Mouse (Mus musculus) neural tube, embryonic 12.5 days (tissue): Measurements from ENCODE around the gene Spcs2. TPM values are rescaled to one million over a fixed set of nuclear protein-coding genes. Genes with fewer than 3 reads are reported as not detected.
"Not testable (repeated sequence)": the region's sequence is repeated elsewhere in the genome, so short reads cannot be mapped to it uniquely, and the experiment has no call there.

ENCODE experiments used
- ATAC-seq: fragments of 200-750 bp; cut with Nextera tagmentation; 2 replicates; pipeline ENCODE4 v1.8.0; 2017; ENCODE audit warnings: low read depth, mild to moderate bottlenecking, moderate TSS enrichment, moderate library complexity; ENCODE audit not compliant: low FRiP score
- H3K27ac ChIP-seq: fragments of 300-500 bp; sonication (generic); 2 replicates; pipeline ENCODE4 v1.5.1; 2016
- H3K27me3 ChIP-seq: fragments of 300-500 bp; sonication (generic); replicated peaks from 2 replicates; pipeline ENCODE4 v1.6.1; 2016; ENCODE audit warnings: mild to moderate bottlenecking
- H3K36me3 ChIP-seq: fragments of 300-500 bp; sonication (generic); 2 replicates; pipeline ENCODE4 v1.6.1; 2016; ENCODE audit warnings: mild to moderate bottlenecking
- H3K4me1 ChIP-seq: fragments of 300-500 bp; sonication (generic); 2 replicates; pipeline ENCODE4 v1.6.1; 2016
- H3K4me2 ChIP-seq: fragments of 300-500 bp; sonication (generic); replicated peaks from 2 replicates; pipeline ENCODE4 v1.6.1; 2016; ENCODE audit warnings: mild to moderate bottlenecking
- H3K4me3 ChIP-seq: fragments of 300-500 bp; sonication (generic); 2 replicates; pipeline ENCODE4 v1.5.1; 2016
- H3K9ac ChIP-seq: fragments of 300-500 bp; sonication (generic); 2 replicates; pipeline ENCODE4 v1.6.1; 2016; ENCODE audit warnings: mild to moderate bottlenecking
- H3K9me3 ChIP-seq: fragments of 300-500 bp; sonication (generic); 2 replicates; pipeline ENCODE4 v1.6.1; 2016; ENCODE audit warnings: mild to moderate bottlenecking
- WGBS: fragments of 180-500 bp; shearing (Covaris S2); methylation state at CpG from one replicate; pipeline ENCODE4 v1.1.7; 2016; 5-methylcytosine and 5-hydroxymethylcytosine counted together
- polyA plus RNA-seq: library from polyadenylated mRNA; unstranded; fragments of >200 nt; fragmentation: Nextera tagmentation; extraction: Ambion mirVana; gene quantifications from 2 replicates; pipeline ENCODE4 v1.2.1, GENCODE M21; 2016

Spcs2 gene
- polyA plus RNA-seq, 1 experiment from 2014 or later: 337 TPM

- H3K4me1 ChIP-seq: no peaks in the 10 kb centered on the region
- H3K9me3 ChIP-seq: no peaks in the 10 kb centered on the region
- H3K36me3 ChIP-seq: 0 out of 2 replicates have a peak, but pooled peaks cover 5% of the 10 kb centered on the region
- no peak overlapping the region for H3K27ac ChIP-seq
- H3K4me2 ChIP-seq: no peak overlapping the region
- ATAC-seq: no peak
- no peaks in the 10 kb centered on the region for H3K27me3 ChIP-seq
- H3K9ac ChIP-seq: no peak overlapping the region
- 94% methylated on average over 2 of the region's 2 CpGs for WGBS
- H3K4me3 ChIP-seq: no peak overlapping the region
Observed at GRCm38 (mm10) chr7:99810814-99811213, 52.4 kb downstream of the Spcs2 start.

- H3K27me3 ChIP-seq, H3K4me1 ChIP-seq, H3K27ac ChIP-seq, H3K4me3 ChIP-seq, H3K4me2 ChIP-seq, H3K9ac ChIP-seq, ATAC-seq, H3K36me3 ChIP-seq, H3K9me3 ChIP-seq: not testable (repeated sequence)
- 88% methylated on average over 7 of the region's 7 CpGs for WGBS
Observed at GRCm38 (mm10) chr7:99807043-99807442, 56.2 kb downstream of the Spcs2 start.

DNA sequence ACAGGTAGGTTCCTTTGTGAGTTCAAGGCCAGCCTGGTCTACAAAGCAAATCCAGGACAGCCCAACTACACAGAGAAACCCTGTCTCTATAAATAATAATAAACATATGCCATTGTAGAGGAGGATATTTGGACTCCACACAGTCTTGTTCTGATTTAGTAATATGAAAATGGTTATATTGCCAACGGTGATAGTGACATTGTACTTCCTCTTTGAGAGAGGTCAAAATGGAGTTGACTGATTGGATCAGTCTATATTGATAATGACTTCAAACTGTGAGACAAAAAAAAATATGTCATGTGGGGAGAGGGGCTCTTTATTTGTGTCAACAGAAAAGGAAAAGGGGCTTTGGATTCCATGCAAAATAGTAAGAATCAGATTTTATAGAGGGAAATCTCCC is 57.9 kb downstream of the Spcs2 start:
- no peak overlapping the region for H3K4me3 ChIP-seq
- no peaks in the 10 kb centered on the region for H3K36me3 ChIP-seq
- H3K4me1 ChIP-seq: no peaks in the 10 kb centered on the region
- H3K9ac ChIP-seq: no peak overlapping the region
- ATAC-seq: no peak
- H3K9me3 ChIP-seq: no peaks in the 10 kb centered on the region
- H3K27me3 ChIP-seq: no peaks in the 10 kb centered on the region
- 86% methylated on average over 1 of the region's 1 CpGs for WGBS
- H3K27ac ChIP-seq: no peak overlapping the region
- H3K4me2 ChIP-seq: no peak overlapping the region

DNA sequence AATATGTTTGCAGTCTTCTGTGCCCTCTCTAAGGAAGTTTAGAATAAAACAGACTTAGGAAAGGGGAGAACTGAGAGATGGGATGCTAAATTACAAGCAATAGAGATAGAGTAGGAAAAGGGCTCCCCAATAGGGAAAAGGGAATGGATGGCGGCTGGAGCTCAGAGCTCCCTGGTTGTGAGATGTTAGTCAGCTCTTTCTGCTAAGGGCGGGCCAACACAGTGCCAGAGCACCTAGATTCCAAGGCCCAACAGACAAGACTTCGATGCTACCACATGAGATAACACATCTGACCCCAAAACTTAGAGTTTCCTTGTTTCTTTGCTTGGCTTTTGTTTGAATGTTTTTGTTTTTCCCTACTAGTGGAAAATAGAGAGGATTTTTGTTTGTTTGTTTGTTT is 59.2 kb downstream of the Spcs2 start:
- WGBS: 88% methylated on average over 3 of the region's 3 CpGs
- H3K36me3 ChIP-seq, H3K27ac ChIP-seq, H3K4me2 ChIP-seq, H3K9me3 ChIP-seq, H3K4me3 ChIP-seq, H3K27me3 ChIP-seq, H3K4me1 ChIP-seq, ATAC-seq, H3K9ac ChIP-seq: not testable (repeated sequence)

DNA sequence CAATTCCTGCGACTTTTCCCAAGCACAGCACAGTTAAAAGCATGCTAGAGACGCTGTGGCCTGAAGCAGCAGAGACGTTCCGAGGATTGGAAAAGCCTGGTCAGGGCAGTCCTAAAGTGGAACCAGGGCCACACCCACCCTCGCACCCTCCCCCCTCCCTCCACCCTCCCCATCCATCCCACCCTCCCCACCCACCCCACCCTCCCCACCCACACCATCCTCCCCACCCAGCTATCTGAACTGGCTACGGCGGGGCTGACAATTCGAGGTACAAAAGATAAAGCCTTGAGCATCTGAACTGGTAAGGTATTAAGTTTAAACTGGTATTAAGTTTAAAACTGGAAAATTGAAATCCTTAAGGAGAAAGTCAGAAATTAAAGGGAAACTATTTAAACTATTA is 59.7 kb downstream of the Spcs2 start:
- Histone ChIP-seq H3K9ac (no peak overlapping the region), H3K9me3 (no peaks in the 10 kb centered on the region), H3K4me2 (no peak overlapping the region), H3K4me1 (no peaks in the 10 kb centered on the region), H3K27me3 (no peaks in the 10 kb centered on the region), H3K4me3 (no peak overlapping the region), H3K27ac (no peak overlapping the region), H3K36me3 (no peaks in the 10 kb centered on the region)
- WGBS: 72% methylated on average over 8 of the region's 8 CpGs
- ATAC-seq: no peak

DNA sequence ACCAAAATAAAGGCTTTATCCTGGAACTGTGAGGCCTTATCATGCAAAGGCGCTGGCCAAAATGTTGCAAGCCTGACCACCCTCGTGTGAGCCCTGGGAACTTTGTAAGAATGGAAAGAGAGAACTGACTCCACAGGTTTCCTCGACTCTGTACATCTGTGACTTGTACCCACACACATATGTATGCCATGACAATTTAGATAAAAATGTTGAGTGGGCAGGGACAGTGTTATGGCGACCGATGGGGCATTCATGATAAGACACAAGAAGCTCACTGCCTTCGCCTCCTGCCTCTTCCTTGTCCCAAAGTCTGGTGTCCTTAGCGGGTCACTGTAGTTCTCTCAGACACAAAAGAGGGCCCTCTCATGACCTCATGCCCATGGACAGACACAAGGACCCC is 64.1 kb downstream of the Spcs2 start:
- ATAC-seq: no peak

GRCm38 (mm10) chr7:99797911-99798647 is 65.2 kb downstream of the Spcs2 start:
- H3K9ac ChIP-seq: no peak overlapping the region
- no peaks in the 10 kb centered on the region for H3K36me3 ChIP-seq
- H3K4me2 ChIP-seq: no peak overlapping the region
- no peaks in the 10 kb centered on the region for H3K27me3 ChIP-seq
- no peak overlapping the region for H3K27ac ChIP-seq
- H3K4me1 ChIP-seq: peaks cover 23% of the 10 kb centered on the region
- no peak for ATAC-seq
- H3K4me3 ChIP-seq: no peak overlapping the region
- WGBS: 34% methylated on average over 6 of the region's 6 CpGs
- H3K9me3 ChIP-seq: no peaks in the 10 kb centered on the region

More for the DNA sequence above, 64.1 kb downstream of the Spcs2 start:
- H3K27ac ChIP-seq: no peak overlapping the region
- no peaks in the 10 kb centered on the region for H3K36me3 ChIP-seq
- H3K4me2 ChIP-seq: no peak overlapping the region
- no peaks in the 10 kb centered on the region for H3K27me3 ChIP-seq
- H3K9ac ChIP-seq: no peak overlapping the region
- WGBS: 79% methylated on average over 7 of the region's 7 CpGs
- peaks cover 23% of the 10 kb centered on the region for H3K4me1 ChIP-seq
- no peaks in the 10 kb centered on the region for H3K9me3 ChIP-seq
- no peak overlapping the region for H3K4me3 ChIP-seq

- Histone ChIP-seq H3K27me3 (no peaks in the 10 kb centered on the region), H3K9me3 (no peaks in the 10 kb centered on the region), H3K4me1 (peaks cover 23% of the 10 kb centered on the region), H3K27ac (no peak overlapping the region), H3K4me3 (no peak overlapping the region), H3K9ac (no peak overlapping the region), H3K4me2 (no peak overlapping the region), H3K36me3 (no peaks in the 10 kb centered on the region)
- 78% methylated on average over 3 of the region's 3 CpGs for WGBS
- no peak for ATAC-seq
Observed at GRCm38 (mm10) chr7:99797261-99797660, 66.0 kb downstream of the Spcs2 start.

DNA sequence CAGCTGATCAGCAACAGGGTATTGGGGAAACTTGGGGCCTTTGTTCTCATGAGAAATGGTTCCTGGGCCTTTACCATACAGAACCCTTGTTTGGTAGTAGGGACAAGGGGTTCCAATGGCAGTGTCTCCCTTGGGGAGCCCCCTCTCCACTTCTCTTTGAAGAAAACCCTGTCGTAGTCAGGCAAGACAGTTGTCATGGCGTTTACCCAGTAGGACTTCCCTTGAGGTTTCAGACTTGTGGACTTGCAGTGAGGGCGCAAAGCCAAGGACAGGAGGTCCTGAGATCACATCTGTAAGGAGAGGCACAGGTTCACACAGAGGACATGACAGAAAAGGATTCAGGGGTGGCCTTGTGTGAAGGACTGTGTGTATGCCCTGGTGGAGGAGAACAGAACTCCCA is 66.8 kb downstream of the Spcs2 start:
- Histone ChIP-seq H3K9ac (no peak overlapping the region), H3K4me2 (no peak overlapping the region), H3K27ac (no peak overlapping the region), H3K9me3 (no peaks in the 10 kb centered on the region), H3K36me3 (no peaks in the 10 kb centered on the region), H3K27me3 (no peaks in the 10 kb centered on the region), H3K4me1 (peaks cover 23% of the 10 kb centered on the region), H3K4me3 (no peak overlapping the region)
- WGBS: 57% methylated on average over 3 of the region's 3 CpGs
- no peak for ATAC-seq

GRCm38 (mm10) chr7:99795192-99795981 is 67.9 kb downstream of the Spcs2 start:
- no peak overlapping the region for H3K9ac ChIP-seq
- peak; percentile 74 for ATAC-seq
- H3K4me3 ChIP-seq: no peak overlapping the region
- peak overlapping the region; percentile 47; the same call in 1 of the 2 replicates for H3K27ac ChIP-seq
- WGBS: 9% methylated on average over 17 of the region's 17 CpGs
- no peaks in the 10 kb centered on the region for H3K36me3 ChIP-seq
- peaks cover 23% of the 10 kb centered on the region for H3K4me1 ChIP-seq
- no peaks in the 10 kb centered on the region for H3K9me3 ChIP-seq
- peak overlapping the region; percentile 49 for H3K4me2 ChIP-seq
- H3K27me3 ChIP-seq: no peaks in the 10 kb centered on the region

- ATAC-seq: no peak
- 64% methylated on average over 2 of the region's 2 CpGs for WGBS
- H3K4me2 ChIP-seq: no peak overlapping the region
- H3K4me3 ChIP-seq: no peak overlapping the region
- H3K9ac ChIP-seq: no peak overlapping the region
- no peaks in the 10 kb centered on the region for H3K36me3 ChIP-seq
- no peak overlapping the region for H3K27ac ChIP-seq
- H3K4me1 ChIP-seq: peaks cover 23% of the 10 kb centered on the region
- no peaks in the 10 kb centered on the region for H3K27me3 ChIP-seq
- no peaks in the 10 kb centered on the region for H3K9me3 ChIP-seq
Observed at GRCm38 (mm10) chr7:99794096-99794495, 69.2 kb downstream of the Spcs2 start.

DNA sequence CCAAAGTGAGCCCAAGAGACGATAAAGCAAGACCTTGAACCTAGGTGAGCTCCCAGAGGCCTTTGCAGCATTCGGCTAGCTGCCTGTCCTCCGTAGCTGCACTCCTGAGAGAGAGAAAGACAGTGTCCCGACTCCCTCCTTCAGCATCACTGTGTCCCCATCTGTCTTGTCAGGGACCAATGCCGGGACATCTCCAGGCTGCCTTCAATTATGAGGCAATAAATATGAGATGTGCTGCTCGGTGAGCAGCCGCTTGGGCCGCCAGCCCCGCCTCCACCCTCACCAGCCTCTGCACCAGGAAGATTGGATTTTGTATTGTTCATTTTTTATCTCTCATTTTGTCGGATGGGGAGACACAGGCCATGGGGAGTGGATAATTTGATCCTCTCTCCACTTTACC is 72.4 kb downstream of the Spcs2 start:
- H3K9me3 ChIP-seq: no peaks in the 10 kb centered on the region
- peak overlapping the region; percentile 72 for H3K27ac ChIP-seq
- no peak overlapping the region for H3K4me2 ChIP-seq
- H3K9ac ChIP-seq: no peak overlapping the region
- ATAC-seq: peak; percentile 43
- H3K4me1 ChIP-seq: peaks cover 25% of the 10 kb centered on the region
- H3K4me3 ChIP-seq: no peak overlapping the region
- no peaks in the 10 kb centered on the region for H3K36me3 ChIP-seq
- WGBS: 65% methylated on average over 10 of the region's 10 CpGs
- no peaks in the 10 kb centered on the region for H3K27me3 ChIP-seq
